Mouse (Mus musculus): ENCODE data around the gene Proser3. TPM values are rescaled to one million over a fixed set of nuclear protein-coding genes. Genes with fewer than 3 reads are reported as not detected.

Gene Proser3
- total RNA-seq (2021): 1 to 10 TPM; 4.0 to 4.1 TPM
- long read RNA-seq, experiment 1, partial matches to known transcripts: 1 of 8 reads
- long read RNA-seq, experiment 1, other reads (novel, unspliced or antisense): 6 of 8 reads
- long read RNA-seq, experiment 2, partial matches to known transcripts: 3 of 5 reads
- long read RNA-seq, experiment 2, other reads (novel, unspliced or antisense): 2 of 5 reads

GRCm38 (mm10) chr7:30552102-30553020 is at the start of gene Proser3, which contains the start of gene Hspb6:
Proser3 (minus strand) TSS chr7:30552299.
Hspb6 (plus strand) TSS chr7:30552178.
- Histone ChIP-seq H3K27ac (peak within 1 kb of the TSS; percentile 97), H3K4me3 (peak within 1 kb of the TSS; percentile 69)
- DNase-seq (ENCODE audit: low spot score in 2 of 2): peak; percentile 93 to 98
- TF ChIP-seq CTCF (conservative IDR thresholded peaks at IDR 0.05): 0 out of 2 replicates have a peak, but pooled peaks have one; percentile 26

GRCm38 (mm10) chr7:30600651-30601050 is 48.6 kb upstream of the Proser3 start:
- DNase-seq (ENCODE audit: low spot score in 2 of 2): no peak
- H3K4me3 ChIP-seq: no peak overlapping the region
- no peak overlapping the region for H3K27ac ChIP-seq
- no peak for TF ChIP-seq CTCF (conservative IDR thresholded peaks at IDR 0.05)

GRCm38 (mm10) chr7:30599933-30600353 is 47.8 kb upstream of the Proser3 start:
- Histone ChIP-seq H3K27ac (no peak overlapping the region), H3K4me3 (peak overlapping the region; percentile 38)
- no peak for TF ChIP-seq CTCF (conservative IDR thresholded peaks at IDR 0.05)
- DNase-seq (ENCODE audit: low spot score in 2 of 2): peak; percentile 88 to 92

- no peak for TF ChIP-seq CTCF (conservative IDR thresholded peaks at IDR 0.05)
- no peak for DNase-seq (ENCODE audit: low spot score in 2 of 2)
- no peak within 1 kb of the TSS for H3K27ac ChIP-seq
- H3K4me3 ChIP-seq: peak within 1 kb of the TSS; percentile 38
Observed at GRCm38 (mm10) chr7:30598786-30599185, 46.7 kb upstream of the Proser3 start, which contains the start of gene Zbtb32. Zbtb32 (minus strand) TSS chr7:30598909.

- Histone ChIP-seq H3K27ac (no peak overlapping the region), H3K4me3 (no peak overlapping the region)
- no peak for DNase-seq (ENCODE audit: low spot score in 2 of 2)
- no peak for TF ChIP-seq CTCF (conservative IDR thresholded peaks at IDR 0.05)
Observed at GRCm38 (mm10) chr7:30596811-30597210, 44.7 kb upstream of the Proser3 start.

- DNase-seq (ENCODE audit: low spot score in 2 of 2): no peak
Observed at GRCm38 (mm10) chr7:30596093-30596492, 44.0 kb upstream of the Proser3 start.

GRCm38 (mm10) chr7:30594510-30595024 is 42.5 kb upstream of the Proser3 start:
- Histone ChIP-seq H3K4me3 (no peak overlapping the region), H3K27ac (no peak overlapping the region)
- no peak for TF ChIP-seq CTCF (conservative IDR thresholded peaks at IDR 0.05)

More at GRCm38 (mm10) chr7:30596093-30596492, 44.0 kb upstream of the Proser3 start:
- H3K4me3 ChIP-seq: no peak overlapping the region
- TF ChIP-seq CTCF (conservative IDR thresholded peaks at IDR 0.05): no peak
- no peak overlapping the region for H3K27ac ChIP-seq

GRCm38 (mm10) chr7:30593579-30594509 is 41.7 kb upstream of the Proser3 start:
- no peak for DNase-seq (ENCODE audit: low spot score in 2 of 2)

More at GRCm38 (mm10) chr7:30594510-30595024, 42.5 kb upstream of the Proser3 start:
- no peak for DNase-seq (ENCODE audit: low spot score in 2 of 2)

GRCm38 (mm10) chr7:30592772-30593423 is 40.8 kb upstream of the Proser3 start:
- no peak for TF ChIP-seq CTCF (conservative IDR thresholded peaks at IDR 0.05)
- no peak for DNase-seq (ENCODE audit: low spot score in 2 of 2)
- no peak overlapping the region for H3K27ac ChIP-seq
- H3K4me3 ChIP-seq: no peak overlapping the region

More at GRCm38 (mm10) chr7:30593579-30594509, 41.7 kb upstream of the Proser3 start:
- H3K4me3 ChIP-seq: no peak overlapping the region
- H3K27ac ChIP-seq: no peak overlapping the region
- no peak for TF ChIP-seq CTCF (conservative IDR thresholded peaks at IDR 0.05)

GRCm38 (mm10) chr7:30591605-30591951 is 39.5 kb upstream of the Proser3 start:
- no peak for DNase-seq (ENCODE audit: low spot score in 2 of 2)
- no peak overlapping the region for H3K27ac ChIP-seq
- TF ChIP-seq CTCF (conservative IDR thresholded peaks at IDR 0.05): no peak
- H3K4me3 ChIP-seq: no peak overlapping the region

- no peak for DNase-seq (ENCODE audit: low spot score in 2 of 2)
- no peak overlapping the region for H3K4me3 ChIP-seq
- no peak for TF ChIP-seq CTCF (conservative IDR thresholded peaks at IDR 0.05)
- no peak overlapping the region for H3K27ac ChIP-seq
Observed at GRCm38 (mm10) chr7:30590927-30591604, 39.0 kb upstream of the Proser3 start.

All from layer of hippocampus, adult 2 months (tissue).